Mouse (Mus musculus) CH12.LX (cell line): ENCODE results near the gene Cpne8. TPM values are rescaled to one million over a fixed set of nuclear protein-coding genes. Genes with fewer than 3 reads are reported as not detected.

ENCODE experiments used
- DNase-seq: peaks from one replicate; pipeline ENCODE4 v3.0.0-alpha.2; 2013; ENCODE audit errors: extremely low read depth
- H3K27ac ChIP-seq: 2 replicates; pipeline ENCODE4 v1.5.1; 2012; ENCODE audit warnings: low read depth, mild to moderate bottlenecking, control low read depth, moderate library complexity; ENCODE audit not compliant: insufficient read depth
- H3K27me3 ChIP-seq: replicated peaks from 2 replicates; pipeline ENCODE3; 2012; ENCODE audit warnings: inconsistent platforms
- H3K36me3 ChIP-seq, 2 experiments: replicated peaks in 1 of 2; 2 replicates each; pipeline versions ENCODE3 to v1.6.1; 2012; ENCODE audit warnings: inconsistent platforms in 1 of 2, low read length in 1 of 2, mild to moderate bottlenecking in 1 of 2, mixed read lengths in 1 of 2, moderate library complexity in 1 of 2; ENCODE audit not compliant: control insufficient read depth in 1 of 2, insufficient read depth in 1 of 2
- H3K4me1 ChIP-seq, 2 experiments: 2 replicates each; pipeline ENCODE4 v1.6.1; 2012; ENCODE audit warnings: inconsistent platforms in 1 of 2, moderate library complexity in 1 of 2; ENCODE audit not compliant: insufficient read depth in 2 of 2, control insufficient read depth in 1 of 2
- H3K4me2 ChIP-seq: 2 replicates; pipeline ENCODE4 v1.6.1; 2012; ENCODE audit warnings: low read depth, mild to moderate bottlenecking, control low read depth; ENCODE audit not compliant: poor library complexity, insufficient read depth, severe bottlenecking
- H3K4me3 ChIP-seq, 3 experiments: fragments of 150-350 bp in 1 of 3; sonication (generic) in 1 of 3; replicated peaks in 1 of 3; 2 replicates each; pipeline versions ENCODE3 to v1.5.1; 2011 to 2012; ENCODE audit warnings: low read depth in 2 of 3, low read length in 2 of 3, mild to moderate bottlenecking in 2 of 3, moderate library complexity in 2 of 3, control low read depth in 1 of 3, improper control_type of control experiment in 1 of 3, inconsistent platforms in 1 of 3, mixed read lengths in 1 of 3; ENCODE audit not compliant: poor library complexity in 1 of 3
- H3K79me2 ChIP-seq: replicated peaks from 2 replicates; pipeline ENCODE4 v1.6.1; 2012; ENCODE audit warnings: mild to moderate bottlenecking, moderate library complexity; ENCODE audit not compliant: control insufficient read depth, poor library complexity, insufficient read depth, severe bottlenecking; ENCODE audit errors: extremely low read depth
- H3K9ac ChIP-seq: 2 replicates; pipeline ENCODE4 v1.6.1; 2012; ENCODE audit warnings: low read depth, mild to moderate bottlenecking, control low read depth, moderate library complexity; ENCODE audit not compliant: insufficient read depth
- H3K9me3 ChIP-seq: replicated peaks from 2 replicates; pipeline ENCODE3; 2012; ENCODE audit warnings: low read length, inconsistent platforms, mixed read lengths
- BHLHE40 ChIP-seq: IDR thresholded peaks from 2 replicates; pipeline ENCODE4 v1.6.1; 2011; ENCODE audit warnings: mild to moderate bottlenecking, low read depth, low read length, improper control_type of control experiment
- CHD1 ChIP-seq: IDR thresholded peaks from 2 replicates; pipeline ENCODE4 v1.6.1; 2012; ENCODE audit warnings: low read depth, low read length, improper control_type of control experiment, inconsistent platforms
- CHD2 ChIP-seq: IDR thresholded peaks from 2 replicates; pipeline ENCODE4 v1.6.1; 2011; ENCODE audit warnings: low read length, improper control_type of control experiment
- CTCF ChIP-seq, 2 experiments: IDR thresholded peaks in 1 of 2; conservative IDR thresholded peaks in 1 of 2; 2 replicates each; pipeline ENCODE4 v1.5.1; 2011 to 2012; ENCODE audit warnings: low read depth in 2 of 2, low read length in 2 of 2, improper control_type of control experiment in 1 of 2, inconsistent platforms in 1 of 2, mild to moderate bottlenecking in 1 of 2, moderate library complexity in 1 of 2
- E2F4 ChIP-seq: IDR thresholded peaks from 2 replicates; pipeline ENCODE4 v1.6.1; 2011; ENCODE audit warnings: low read depth, low read length, improper control_type of control experiment; ENCODE audit not compliant: insufficient replicate concordance
- EP300 ChIP-seq: IDR thresholded peaks from 2 replicates; pipeline ENCODE4 v1.6.1; 2011; ENCODE audit warnings: low read length, improper control_type of control experiment
- ETS1 ChIP-seq: conservative IDR thresholded peaks from 2 replicates; pipeline ENCODE4 v1.6.1; 2012; ENCODE audit warnings: low read depth, mild to moderate bottlenecking, inconsistent platforms, low read length, improper control_type of control experiment, moderate library complexity
- GABPA ChIP-seq: IDR thresholded peaks from 2 replicates; pipeline ENCODE4 v1.6.1; 2012; ENCODE audit warnings: low read depth, low read length, improper control_type of control experiment, inconsistent platforms; ENCODE audit not compliant: insufficient replicate concordance
- JUN ChIP-seq: IDR thresholded peaks from 2 replicates; pipeline ENCODE4 v1.6.1; 2011; ENCODE audit warnings: low read depth, mild to moderate bottlenecking, low read length, improper control_type of control experiment, moderate library complexity; ENCODE audit not compliant: insufficient read depth
- MAZ ChIP-seq: IDR thresholded peaks from 2 replicates; pipeline ENCODE4 v1.6.1; 2012; ENCODE audit warnings: low read depth, mild to moderate bottlenecking, inconsistent platforms, low read length, improper control_type of control experiment, moderate library complexity
- MYC ChIP-seq: IDR thresholded peaks from 2 replicates; pipeline ENCODE4 v1.6.1; 2011; ENCODE audit warnings: low read depth, mild to moderate bottlenecking, improper control_type of control experiment, low read length
- NELFE ChIP-seq: IDR thresholded peaks from 2 replicates; pipeline ENCODE4 v1.6.1; 2011; ENCODE audit warnings: low read depth, low read length, improper control_type of control experiment
- NRF1 ChIP-seq: IDR thresholded peaks from 2 replicates; pipeline ENCODE4 v1.6.1; 2014; ENCODE audit warnings: low read depth, mild to moderate bottlenecking, inconsistent platforms, low read length, improper control_type of control experiment, moderate library complexity
- RCOR1 ChIP-seq: conservative IDR thresholded peaks from 2 replicates; pipeline ENCODE4 v1.6.1; 2012; ENCODE audit warnings: low read depth, mild to moderate bottlenecking, inconsistent platforms, low read length, improper control_type of control experiment
- SIN3A ChIP-seq: IDR thresholded peaks from 2 replicates; pipeline ENCODE4 v1.6.1; 2012; ENCODE audit warnings: low read length, improper control_type of control experiment, inconsistent platforms
- SMC3 ChIP-seq: IDR thresholded peaks from 2 replicates; pipeline ENCODE4 v1.6.1; 2011; ENCODE audit warnings: low read depth, low read length, improper control_type of control experiment
- TBP ChIP-seq: conservative IDR thresholded peaks from 2 replicates; pipeline ENCODE4 v1.6.1; 2011; ENCODE audit warnings: low read depth, low read length, improper control_type of control experiment
- TCF12 ChIP-seq: IDR thresholded peaks from 2 replicates; pipeline ENCODE4 v1.6.1; 2014; ENCODE audit warnings: low read depth, mild to moderate bottlenecking, inconsistent platforms, low read length, improper control_type of control experiment
- UBTF ChIP-seq: IDR thresholded peaks from 2 replicates; pipeline ENCODE4 v1.6.1; 2012; ENCODE audit warnings: low read depth, mild to moderate bottlenecking, inconsistent platforms, low read length, improper control_type of control experiment, moderate library complexity
- USF1 ChIP-seq: IDR thresholded peaks from 2 replicates; pipeline ENCODE4 v1.6.1; 2014; ENCODE audit warnings: low read depth, mild to moderate bottlenecking, inconsistent platforms, low read length, improper control_type of control experiment
- USF2 ChIP-seq: conservative IDR thresholded peaks from 2 replicates; pipeline ENCODE4 v1.6.1; 2011; ENCODE audit warnings: low read depth, low read length, improper control_type of control experiment
- ZC3H11A ChIP-seq: IDR thresholded peaks from 2 replicates; pipeline ENCODE4 v1.6.1; 2012; ENCODE audit warnings: low read depth, mild to moderate bottlenecking, inconsistent platforms, low read length, improper control_type of control experiment
- ZKSCAN1 ChIP-seq: IDR thresholded peaks from 2 replicates; pipeline ENCODE4 v1.6.1; 2012; ENCODE audit warnings: low read depth, inconsistent platforms, low read length, improper control_type of control experiment, borderline replicate concordance
- dilution Hi-C: fragments of 300-500 bp; cut with MboI; formaldehyde crosslinking; loops from 2 replicates; pipeline ENCODE4 v1.14.3; 2020; ENCODE audit warnings: low sequenced_read_pairs; ENCODE audit not compliant: extremely low pct_unique_long_range_greater_than_20kb, extremely low pct_ligation_motif_present
- in situ Hi-C: fragments of 300-500 bp; cut with MboI; formaldehyde crosslinking; loops from 3 replicates; pipeline ENCODE4 v1.14.3; 2019; ENCODE audit warnings: low sequenced_read_pairs, low pct_ligation_motif_present, low pct_unique_long_range_greater_than_20kb, mixed read lengths
- polyA plus RNA-seq: library from polyadenylated mRNA; unstranded; fragments of >175 nt; gene quantifications from 2 replicates; pipeline ENCODE4 v1.2.1, GENCODE M21; 2012; ENCODE audit warnings: low read depth; ENCODE audit not compliant: insufficient read length
- total RNA-seq, 2 experiments: library from RNA; depleted of rRNA; stranded (reverse); fragments of 300-350 nt in 1 of 2; fragments of >200 nt in 1 of 2; gene quantifications; 2 replicates each; pipeline ENCODE4 v1.2.3; 2012 to 2014

Gene Cpne8
- total and polyA plus RNA-seq, 3 experiments = 0.66 to 7.1 (median 1.2) TPM

GRCm38 (mm10) chr15:90535730-90536129, 143.5 kb downstream of the Cpne8 start:
- Histone ChIP-seq H3K4me1 (no peaks in the 10 kb centered on the region), H3K36me3 (no peaks in the 10 kb centered on the region), H3K4me2 (no peak overlapping the region), H3K27me3 (no peaks in the 10 kb centered on the region), H3K9ac (no peak overlapping the region), H3K27ac (no peak overlapping the region), H3K9me3 (peaks cover 23% of the 10 kb centered on the region), H3K4me3 (no peak overlapping the region), H3K79me2 (no peaks in the 10 kb centered on the region)
- dilution Hi-C loops (no loop called here), in situ Hi-C loops (no loop called here)
- no peak for DNase-seq
- TF ChIP-seq MYC (no peak), E2F4 (no peak), USF1 (no peak), CTCF (conservative IDR thresholded peaks at IDR 0.05 in 1 of 2, IDR thresholded peaks at IDR 0.05 in 1 of 2; ENCODE audit: low read depth in 2 of 2, low read length in 2 of 2) (no peak), ZKSCAN1 (no peak)

- TF ChIP-seq ETS1 (no peak), SIN3A (no peak), TCF12 (no peak), ZC3H11A (no peak), JUN (no peak), MAZ (no peak), GABPA (no peak), USF1 (no peak), UBTF (no peak), USF2 (no peak), RCOR1 (no peak), TBP (no peak), CHD1 (no peak), BHLHE40 (no peak), CHD2 (no peak), SMC3 (no peak), NRF1 (no peak), EP300 (no peak), NELFE (no peak)
- H3K36me3 ChIP-seq = no peaks in the 10 kb centered on the region
- H3K9ac ChIP-seq = no peak overlapping the region
- no peaks in the 10 kb centered on the region for H3K4me1 ChIP-seq
- no peak overlapping the region for H3K27ac ChIP-seq
- dilution Hi-C loops = no loop called here
- no peaks in the 10 kb centered on the region for H3K27me3 ChIP-seq
- in situ Hi-C loops = no loop called here
- peaks cover 46% of the 10 kb centered on the region for H3K9me3 ChIP-seq
- DNase-seq = no peak
- no peaks in the 10 kb centered on the region for H3K79me2 ChIP-seq
- no peak overlapping the region for H3K4me3 ChIP-seq
- H3K4me2 ChIP-seq = no peak overlapping the region
Measured at GRCm38 (mm10) chr15:90512769-90513168, 166.5 kb downstream of the Cpne8 start.
